Mouse (Mus musculus): Measurements from ENCODE around the gene Fen1.

The Fen1 gene

DNA sequence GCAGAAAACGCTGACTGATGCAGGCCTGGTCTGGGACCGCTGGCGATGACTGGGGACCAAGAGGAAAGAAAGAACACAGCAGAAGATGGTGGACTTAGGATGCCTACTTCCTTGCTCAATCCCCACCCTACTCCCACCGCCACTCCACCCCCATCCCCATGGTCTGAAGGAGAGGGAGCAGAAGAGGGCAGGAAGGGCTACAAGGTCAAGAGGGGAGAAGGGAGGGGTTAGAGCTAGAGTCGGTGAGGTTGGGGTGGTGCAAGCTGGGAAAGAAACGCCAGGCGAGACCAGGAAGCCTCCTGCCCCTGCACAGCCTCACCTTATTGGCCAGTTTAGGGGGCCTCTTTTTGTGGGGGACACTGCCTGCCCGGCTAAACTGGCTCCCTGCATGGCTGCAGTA, 12.1 kb upstream of the Fen1 start:
- in situ Hi-C loops (cut with MboI, MseI), result loop anchor here (5.0 kb wide), 1 partner anchor 86 kb away; the partner anchor contains the start of gene Dagla

DNA sequence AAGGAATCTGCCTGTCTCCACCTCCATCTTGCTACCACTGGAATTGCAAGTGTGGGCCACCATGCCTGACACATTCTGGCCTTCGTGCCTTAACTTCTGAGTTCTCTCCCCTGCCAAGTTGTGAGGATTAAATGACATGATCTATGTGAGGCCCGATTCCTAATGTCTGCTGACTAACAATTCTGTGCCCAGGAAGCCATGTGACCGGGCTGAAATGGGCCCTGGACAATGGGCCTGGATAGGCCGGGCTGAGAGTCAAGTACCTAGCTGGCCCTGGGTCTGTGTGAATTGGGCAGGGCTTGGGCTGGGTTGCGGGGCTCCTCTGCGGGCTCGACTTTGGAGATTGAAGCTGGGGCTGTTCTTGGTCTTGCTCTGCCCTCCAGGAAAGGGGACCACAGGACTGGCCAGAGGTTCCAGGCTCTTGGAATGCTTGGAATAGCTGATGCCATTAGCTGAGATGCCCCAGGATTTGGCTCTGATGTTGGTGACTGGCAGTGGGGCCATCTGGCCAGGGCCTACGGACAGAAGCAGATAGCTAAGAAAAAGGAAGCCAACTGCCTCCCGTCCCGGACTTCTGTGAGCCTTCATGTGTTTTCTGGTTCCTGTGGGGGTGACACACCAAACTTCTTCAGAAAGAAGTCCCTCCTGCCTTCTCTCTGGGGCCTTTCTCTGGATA, 10.0 kb upstream of the Fen1 start:
- in situ Hi-C loops (cut with MboI, MseI), result no loop called here

DNA sequence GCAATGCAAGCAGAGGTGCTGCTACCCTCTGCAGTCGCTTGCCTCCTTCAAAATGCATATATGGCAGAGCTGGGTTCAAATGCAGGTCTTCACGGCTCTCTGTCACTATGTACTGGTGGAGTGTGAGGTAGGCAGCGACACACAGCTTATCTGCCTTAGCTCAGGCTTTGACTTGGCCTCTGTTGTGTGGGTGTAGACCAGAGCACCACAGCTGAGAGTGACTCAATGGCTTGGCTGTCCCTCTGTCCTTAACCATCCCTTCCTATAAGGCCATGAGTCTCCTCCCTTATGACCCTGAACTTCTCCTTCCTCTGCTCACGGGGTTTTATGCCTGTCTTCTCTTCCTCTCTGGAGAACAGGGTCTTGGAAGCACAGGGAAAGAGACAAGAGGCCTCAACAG, 6.9 kb upstream of the Fen1 start:
- in situ Hi-C loops (cut with MboI, MseI), result no loop called here

DNA sequence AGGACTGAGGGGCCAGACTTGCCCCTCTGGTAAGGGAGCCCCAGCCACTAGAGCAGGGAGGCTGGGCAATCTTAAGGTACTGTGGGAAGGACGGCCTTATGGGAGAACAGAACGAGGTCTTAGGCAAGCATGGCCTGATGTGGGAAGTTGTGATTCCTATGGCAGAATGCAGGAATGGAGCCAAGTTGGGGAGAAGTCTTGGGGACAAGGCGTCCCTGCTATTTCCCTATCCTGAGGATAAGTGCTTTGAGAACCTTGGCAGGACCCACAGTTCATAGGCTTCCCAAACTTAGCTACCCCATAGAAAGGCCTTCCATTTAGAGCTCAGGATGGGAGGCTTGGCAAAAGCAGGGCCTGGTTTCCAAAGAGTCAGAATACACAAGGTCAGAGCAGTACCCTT, 4.9 kb upstream of the Fen1 start:
- in situ Hi-C loops (cut with MboI, MseI), result no loop called here

DNA sequence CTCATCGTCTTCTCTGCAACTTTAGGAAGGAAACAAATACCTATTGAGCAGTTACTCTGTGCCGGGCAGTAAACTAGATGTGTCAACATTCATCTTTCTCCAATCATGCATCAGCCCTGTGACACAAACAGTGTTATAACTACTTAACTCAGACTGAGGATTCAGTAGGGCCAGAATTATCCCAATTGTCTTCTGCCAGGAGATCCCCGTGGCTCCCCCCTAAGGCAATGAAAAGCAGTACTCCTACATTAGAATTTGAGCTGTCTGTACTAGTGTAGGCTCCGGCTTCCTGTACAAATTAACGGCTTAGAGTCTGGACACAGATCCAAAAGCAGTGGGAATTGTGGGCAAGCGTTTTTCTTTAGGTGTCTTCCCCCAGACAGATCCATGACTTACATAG, 1.1 kb upstream of the Fen1 start:
- in situ Hi-C loops (cut with MboI, MseI), result no loop called here

DNA sequence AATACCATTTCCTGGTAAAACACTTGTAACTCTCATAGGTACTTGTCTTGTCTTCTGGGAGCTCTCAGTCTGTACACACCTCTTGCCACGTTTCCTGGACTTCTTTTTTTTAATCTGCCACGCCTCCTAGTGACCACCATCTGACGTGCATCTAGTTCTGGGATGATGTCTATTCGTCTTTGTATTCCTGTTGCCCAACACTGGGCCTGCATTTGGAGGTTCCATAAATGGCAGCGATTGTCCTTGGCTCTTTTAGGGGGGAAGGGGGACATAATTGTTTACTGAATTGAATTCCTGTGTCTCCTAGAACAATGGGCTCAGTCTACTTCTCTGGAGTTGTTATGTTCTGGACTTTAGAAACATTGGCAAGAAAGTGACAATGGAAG, 640 bp upstream of the Fen1 start:
- in situ Hi-C loops (cut with MboI, MseI), result no loop called here

DNA sequence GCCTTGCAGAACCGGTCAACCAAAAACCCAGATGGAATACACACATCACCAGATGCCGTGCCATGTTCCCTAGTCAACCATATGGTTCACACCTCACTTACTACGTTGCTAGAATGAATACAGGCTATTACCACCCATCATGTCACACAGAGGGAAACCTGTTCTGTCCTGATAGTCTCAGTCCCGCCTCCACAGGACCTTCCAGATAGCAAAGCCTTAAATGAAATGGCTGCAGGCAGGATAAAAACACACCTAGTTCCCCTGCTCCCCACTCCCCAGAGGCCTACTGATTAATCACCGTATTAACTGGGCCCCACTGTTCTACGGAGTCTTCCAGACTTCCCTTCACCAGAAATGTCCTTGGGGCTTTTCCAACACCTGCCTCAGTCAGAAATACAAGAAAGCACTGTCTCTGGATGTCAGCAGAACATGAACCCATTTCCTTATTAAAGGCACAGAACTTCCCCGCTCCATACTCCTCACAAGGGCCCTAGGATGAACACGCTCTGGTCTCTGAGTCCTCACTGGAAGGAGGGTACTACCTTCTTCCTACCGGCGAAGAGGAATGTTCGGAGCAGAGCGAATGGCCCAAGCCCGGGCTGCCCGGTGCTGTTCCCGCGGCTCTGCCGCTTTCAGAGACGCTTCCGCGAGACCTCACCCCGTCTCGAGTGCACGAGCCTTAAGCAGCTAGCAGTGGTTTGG, 672 bp downstream of the Fen1 start:
- in situ Hi-C loops (cut with MboI, MseI), result no loop called here

DNA sequence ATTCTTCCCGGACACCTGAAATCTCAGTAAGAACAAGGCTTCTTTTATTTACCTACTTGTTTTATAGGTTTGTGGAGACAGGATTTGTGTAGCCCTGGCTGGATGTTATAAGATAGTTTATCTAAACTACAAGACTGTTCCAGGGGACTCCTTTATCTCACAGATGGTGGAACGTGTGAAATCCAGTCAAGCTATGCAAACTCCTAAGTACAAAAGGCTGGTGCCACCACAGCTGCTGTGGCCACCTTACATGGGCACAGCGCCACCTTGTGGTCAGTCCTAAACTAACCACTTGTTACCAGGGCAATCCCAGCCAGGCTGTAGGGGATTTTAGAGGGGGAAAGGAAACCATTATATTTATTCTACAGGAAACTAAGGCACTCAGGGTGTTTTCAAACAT, 5.2 kb downstream of the Fen1 start:
- in situ Hi-C loops (cut with MboI, MseI), result loop anchor here (5.0 to 10.0 kb wide), 3 partner anchors 101 to 284 kb away; partner anchors contain the start of genes Best1 and Rab3il1

DNA sequence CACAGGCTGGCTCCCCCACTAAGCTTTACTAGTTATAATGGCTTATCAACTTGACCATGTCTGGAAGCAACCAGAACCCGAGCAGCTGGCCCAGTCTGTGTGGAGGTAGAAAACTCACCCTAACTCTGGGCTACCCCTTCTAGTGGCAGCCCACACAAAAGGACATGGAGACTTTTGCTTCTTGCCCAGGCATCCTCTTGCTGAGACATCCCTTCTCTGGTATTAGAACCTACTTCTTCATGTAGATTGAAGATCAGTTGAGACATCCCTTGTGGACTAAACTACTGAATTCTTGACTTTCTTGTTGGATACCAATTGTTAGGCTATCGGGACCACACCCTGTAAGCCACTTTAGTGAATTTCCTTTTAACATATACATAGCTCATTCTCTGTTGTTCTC, 5.7 kb downstream of the Fen1 start:
- in situ Hi-C loops (cut with MboI, MseI), result loop anchor here (5.0 to 10.0 kb wide), 3 partner anchors 101 to 283 kb away; partner anchors contain the start of genes Best1 and Rab3il1

DNA sequence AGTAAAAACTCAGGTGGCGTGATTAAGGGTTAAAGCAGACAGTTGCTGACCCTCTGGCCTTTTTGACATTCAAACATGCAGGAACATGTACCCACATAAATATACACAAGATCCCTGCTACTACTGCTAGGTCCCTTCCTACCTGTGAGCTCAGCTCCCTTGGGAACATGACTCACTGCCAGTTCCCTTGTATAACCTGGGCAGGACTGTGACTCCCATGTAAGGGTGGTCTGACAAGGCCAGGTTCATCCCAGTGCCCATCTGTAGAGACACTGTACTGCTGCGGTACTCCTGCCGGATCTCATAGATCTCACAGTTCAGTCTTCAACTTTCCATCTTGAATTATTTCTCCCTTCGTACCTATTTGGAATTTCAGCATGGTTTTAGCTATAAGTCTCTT, 6.8 kb downstream of the Fen1 start:
- in situ Hi-C loops (cut with MboI, MseI), result loop anchor here (5.0 to 10.0 kb wide), 3 partner anchors 100 to 282 kb away; partner anchors contain the start of genes Best1 and Rab3il1

DNA sequence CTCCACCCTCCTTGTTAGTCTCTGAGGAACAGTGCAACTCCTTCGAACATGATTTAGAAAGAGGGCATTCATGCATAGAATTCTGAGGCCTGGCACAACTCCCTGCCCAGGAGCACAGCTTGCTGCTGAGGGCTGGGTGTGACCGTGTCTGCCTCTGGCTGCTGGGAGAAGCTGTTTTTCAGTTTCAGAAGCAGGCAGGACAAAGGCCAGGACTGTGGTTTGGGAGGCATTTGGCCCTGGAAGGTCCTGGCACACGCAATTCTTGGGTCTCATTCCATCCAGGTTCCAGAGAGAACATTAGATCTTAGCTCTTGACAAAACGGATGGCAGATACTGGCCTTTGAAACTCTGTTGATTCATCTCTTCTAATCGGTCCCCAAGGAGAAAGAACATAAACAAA, 8.7 kb downstream of the Fen1 start:
- in situ Hi-C loops (cut with MboI, MseI), result loop anchor here (5.0 to 10.0 kb wide), 3 partner anchors 98 to 280 kb away; partner anchors contain the start of genes Best1 and Rab3il1

DNA sequence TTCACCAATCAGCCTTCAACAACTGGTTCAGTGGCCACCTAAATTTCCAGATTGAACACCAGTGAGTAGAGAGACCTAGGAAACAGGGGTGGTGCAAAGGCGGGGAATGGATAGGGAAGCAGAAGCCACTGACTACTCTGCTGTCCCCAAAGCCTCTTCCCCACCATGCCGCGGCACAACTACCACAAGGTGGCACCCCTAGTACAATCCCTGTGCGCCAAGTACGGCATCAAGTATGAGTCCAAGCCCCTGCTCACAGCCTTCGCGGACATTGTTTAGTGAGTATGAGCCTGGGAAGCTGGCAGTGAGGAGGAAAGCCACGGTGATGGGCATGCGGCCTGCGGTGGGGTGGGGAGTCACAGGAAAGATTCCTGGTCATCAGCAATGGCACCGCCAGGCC, 9.6 kb downstream of the Fen1 start:
- in situ Hi-C loops (cut with MboI, MseI), result loop anchor here (10.0 kb wide), 2 partner anchors 190 to 280 kb away; partner anchors contain the start of genes Best1 and Rab3il1

DNA sequence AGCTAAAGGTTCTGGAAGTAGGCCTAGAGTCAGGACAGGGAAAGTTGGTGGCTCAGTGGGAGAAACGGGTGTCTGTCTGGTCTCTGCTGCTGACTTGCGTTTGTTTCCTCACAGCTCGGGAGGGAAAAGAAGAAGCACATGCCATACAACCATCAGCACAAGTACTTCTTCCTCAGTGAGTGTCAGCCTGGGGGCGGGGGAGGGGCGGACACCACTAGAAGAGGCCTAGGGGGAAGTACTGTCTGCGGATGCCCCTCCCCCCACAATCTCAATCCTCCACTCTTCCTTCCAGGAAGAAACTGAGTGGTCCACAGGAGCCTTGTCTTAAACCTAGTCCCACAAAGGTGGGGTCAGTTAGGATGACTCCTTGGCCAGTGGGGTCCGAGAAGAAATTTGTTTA, 12.6 kb downstream of the Fen1 start:
- in situ Hi-C loops (cut with MboI, MseI), result loop anchor here (10.0 kb wide), 2 partner anchors 187 to 277 kb away; partner anchors contain the start of genes Best1 and Rab3il1

DNA sequence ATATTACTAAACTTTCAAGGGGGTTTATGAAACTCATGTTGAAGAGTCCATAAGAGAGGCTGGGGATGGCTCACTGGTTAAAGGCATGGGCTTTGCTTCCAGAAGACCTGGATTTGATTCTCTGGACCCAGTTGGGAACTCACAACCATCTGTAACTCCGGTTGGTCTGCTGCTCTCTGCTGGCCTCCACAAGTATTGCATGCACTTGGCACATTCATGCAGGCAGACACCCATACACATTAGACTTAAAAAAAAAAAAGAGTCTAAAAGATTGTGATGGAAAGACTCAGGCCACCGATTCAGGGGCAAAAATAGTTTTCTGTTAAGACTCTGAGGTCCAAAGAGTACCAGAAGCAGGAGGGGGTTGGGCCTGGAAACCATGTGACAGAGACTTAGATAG, 13.2 kb downstream of the Fen1 start:
- in situ Hi-C loops (cut with MboI, MseI), result loop anchor here (10.0 kb wide), 2 partner anchors 186 to 276 kb away; partner anchors contain the start of genes Best1 and Rab3il1

DNA sequence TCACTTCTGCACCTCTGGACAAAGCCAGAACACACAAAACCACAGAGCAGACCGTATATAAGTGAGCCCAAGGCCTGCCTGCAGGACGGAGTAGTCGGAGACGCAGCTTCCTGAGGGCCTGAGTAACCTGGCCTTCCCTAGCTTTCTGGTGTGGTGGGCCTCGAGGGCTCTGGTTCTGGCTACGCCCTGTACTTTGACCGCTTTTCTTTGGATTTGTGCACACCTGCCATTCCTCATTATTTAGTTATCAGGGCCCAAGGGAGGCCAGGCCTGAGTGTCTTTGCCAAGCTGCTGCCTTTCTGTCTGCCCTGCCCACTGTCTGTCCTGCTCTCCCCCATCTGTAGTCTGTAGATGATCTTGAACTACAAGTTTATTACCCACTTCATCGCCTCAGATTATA, 14.0 kb downstream of the Fen1 start:
- in situ Hi-C loops (cut with MboI, MseI), result loop anchor here (10.0 kb wide), 2 partner anchors 185 to 275 kb away; partner anchors contain the start of genes Best1 and Rab3il1

DNA sequence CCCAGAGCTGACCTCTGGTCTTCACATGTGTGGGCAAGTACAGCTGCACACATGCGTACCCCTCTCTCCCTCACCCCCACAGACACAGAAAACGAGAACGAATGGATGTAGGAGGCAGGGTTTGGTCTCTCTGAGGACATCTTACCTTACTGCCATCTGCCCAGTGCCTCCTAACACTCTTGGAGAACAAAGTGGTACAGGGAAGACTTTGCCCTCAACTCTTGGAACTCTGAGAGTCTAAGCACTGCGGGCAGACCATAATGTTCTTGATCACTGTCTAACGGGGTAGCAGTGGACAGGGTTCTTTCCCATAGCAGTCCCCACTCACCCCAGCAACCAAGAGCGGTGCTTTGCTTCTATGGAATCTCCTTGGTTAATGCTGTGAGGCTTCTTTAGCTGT, 14.9 kb downstream of the Fen1 start:
- in situ Hi-C loops (cut with MboI, MseI), result no loop called here

DNA sequence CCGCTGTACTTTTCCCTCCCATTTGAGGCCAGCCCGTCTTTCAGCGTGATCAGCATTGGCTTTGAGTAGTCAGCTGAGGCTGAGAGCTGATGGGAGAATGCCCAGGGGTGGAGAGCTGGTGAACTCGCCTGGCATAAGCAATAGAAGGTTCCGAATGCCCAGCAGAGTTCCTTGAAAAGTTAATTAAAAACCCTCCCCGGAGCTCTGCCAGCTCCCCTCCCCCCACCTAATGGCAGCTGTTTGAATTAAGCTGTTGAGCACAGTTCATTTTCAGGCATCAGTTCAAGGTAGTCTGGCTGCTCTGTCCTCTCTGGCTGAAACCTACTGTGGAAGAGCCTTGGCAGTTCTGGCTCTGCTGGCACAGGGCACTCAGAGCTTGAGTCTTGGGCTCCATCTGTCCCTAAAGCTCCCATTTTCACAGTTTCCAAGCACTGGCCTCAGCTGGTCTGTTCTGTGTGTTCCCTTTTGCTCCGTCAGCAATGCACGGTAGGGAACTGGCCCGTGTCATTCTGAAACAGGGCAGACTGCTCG, 15.6 kb downstream of the Fen1 start:
- in situ Hi-C loops (cut with MboI, MseI), result no loop called here

DNA sequence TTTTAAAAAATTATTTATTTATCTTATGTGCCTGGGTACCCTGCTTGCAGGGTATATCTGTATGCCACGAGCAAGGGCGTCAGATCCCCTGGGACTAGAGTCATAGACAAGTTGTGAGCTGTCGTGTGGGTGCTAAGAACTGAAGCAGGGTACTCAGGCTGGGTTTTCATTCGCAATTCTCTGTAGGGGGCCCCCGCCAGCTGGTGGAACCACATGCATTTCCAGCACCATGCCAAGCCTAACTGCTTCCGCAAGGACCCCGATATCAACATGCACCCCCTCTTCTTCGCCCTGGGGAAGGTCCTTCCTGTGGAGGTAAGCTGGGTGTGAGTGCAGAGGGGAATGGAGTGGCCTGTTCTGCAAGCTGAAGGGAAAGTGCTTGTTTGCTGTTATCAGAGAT, 17.4 kb downstream of the Fen1 start:
- in situ Hi-C loops (cut with MboI, MseI), result no loop called here

DNA sequence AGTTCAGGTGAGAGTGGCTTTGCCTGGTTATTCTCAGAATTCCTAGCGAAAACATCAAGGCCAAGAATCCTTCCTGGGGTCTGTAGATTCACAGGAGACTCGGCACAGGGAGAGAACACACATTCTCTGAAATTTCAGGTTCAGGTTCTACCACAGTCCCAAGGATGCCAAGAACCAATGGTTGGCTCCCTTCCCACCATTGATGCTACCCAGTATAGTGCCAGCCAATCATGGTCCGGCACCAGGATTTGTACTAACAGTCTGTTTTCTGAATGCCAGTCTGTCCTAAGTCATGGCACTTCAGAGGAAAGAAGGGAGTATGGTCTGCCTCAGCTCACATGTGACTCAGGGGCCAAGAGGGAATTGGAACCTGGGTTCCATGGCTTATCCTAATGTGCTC, 18.1 kb downstream of the Fen1 start:
- in situ Hi-C loops (cut with MboI, MseI), result no loop called here

DNA sequence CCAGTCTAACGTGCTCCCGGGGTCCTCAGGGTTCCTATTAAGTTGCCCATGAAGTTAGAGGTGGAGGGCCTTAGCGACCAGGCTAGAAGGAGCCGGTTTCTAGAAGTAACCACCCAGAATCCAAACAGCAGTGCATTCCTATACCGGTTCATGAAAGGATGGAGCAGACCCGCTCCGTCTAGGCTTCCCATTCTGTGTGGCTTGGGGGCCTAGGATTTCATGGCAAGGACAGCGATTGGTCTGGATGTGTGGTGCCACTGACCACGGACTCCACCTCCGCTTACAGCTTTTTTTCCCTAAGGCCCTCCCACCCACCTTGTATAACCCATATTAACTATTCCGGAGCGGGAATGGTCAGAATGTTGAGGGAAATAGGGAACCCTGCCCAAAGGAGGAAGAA, 19.9 kb downstream of the Fen1 start:
- in situ Hi-C loops (cut with MboI, MseI), result no loop called here

DNA sequence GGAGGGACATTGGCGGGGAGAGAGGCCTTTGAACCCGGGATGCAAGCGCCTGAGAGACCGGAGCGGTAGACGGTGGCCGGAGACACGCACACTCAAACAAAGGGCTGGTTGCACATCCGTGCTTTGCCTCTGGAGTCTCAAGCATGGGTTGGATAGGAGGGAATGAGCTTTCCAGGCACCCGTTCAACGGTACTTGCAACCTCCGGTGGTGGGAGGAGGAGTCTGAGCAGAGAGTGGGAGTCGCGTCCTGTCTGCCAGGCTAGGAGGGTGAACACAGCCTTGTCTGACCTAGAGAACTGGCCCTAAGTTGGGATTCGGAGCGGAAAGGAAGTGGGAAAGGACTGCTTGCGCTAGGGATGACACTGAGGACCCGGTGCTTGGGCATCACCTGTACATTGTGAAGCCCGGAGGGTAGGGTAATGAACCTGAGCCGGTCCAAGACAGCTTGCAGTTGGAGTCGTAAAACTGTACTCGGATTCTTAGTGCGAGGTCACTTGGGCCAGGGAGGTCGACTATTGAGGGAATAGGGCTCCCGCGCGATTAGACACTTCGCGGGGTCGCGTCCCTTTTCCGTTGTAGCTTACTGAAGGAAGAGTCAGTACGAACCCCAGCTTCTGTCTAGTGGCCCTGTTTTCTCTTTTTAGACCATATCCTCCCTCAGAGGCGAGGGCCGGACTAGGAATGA, 20.5 kb downstream of the Fen1 start:
- in situ Hi-C loops (cut with MboI, MseI), result no loop called here
